Mouse (Mus musculus): ENCODE data around the gene H2afx. TPM values are rescaled to one million over a fixed set of nuclear protein-coding genes. Genes with fewer than 3 reads are reported as not detected.

H2afx gene
- total and polyA plus RNA-seq, 3 experiments, result 89.6 to 828 TPM; not detected in 1

DNA sequence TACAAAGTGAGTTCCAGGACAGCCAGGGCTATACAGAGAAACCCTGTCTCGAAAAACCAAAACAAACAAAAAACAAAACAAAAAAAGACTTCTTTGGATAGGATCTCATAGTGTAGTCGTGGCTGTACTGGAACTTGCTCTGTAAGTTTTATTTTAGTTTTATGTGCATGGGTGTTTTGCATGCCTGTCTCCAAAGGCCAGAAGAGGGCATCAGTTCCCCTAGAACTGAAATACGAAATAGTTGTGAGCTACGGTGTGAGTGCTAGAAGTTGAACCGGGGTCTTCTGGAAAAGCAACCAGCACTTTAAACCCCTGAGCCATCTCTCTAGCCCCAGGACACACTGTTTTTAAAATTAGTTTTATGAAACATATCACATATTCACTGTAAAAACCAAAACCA lies 4.1 kb downstream of the H2afx start:
- Histone ChIP-seq H3K79me2 (ENCODE audit: control insufficient read depth, insufficient read depth, low read length, poor library complexity) (peaks cover 49% of the 10 kb centered on the region), H3K9ac (ENCODE audit: control insufficient read depth, low read depth, low read length, poor library complexity, severe bottlenecking) (no peak overlapping the region), H3K36me3 (ENCODE audit: control insufficient read depth in 1 of 2, insufficient read depth in 2 of 2, low read length in 2 of 2) (peaks cover 0 to 27% of the 10 kb centered on the region in 2 experiments; a peak in 3 of 4 replicates), H3K4me1 (ENCODE audit: control insufficient read depth in 1 of 2, insufficient read depth in 2 of 2, low read length in 2 of 2) (peaks cover 8 to 23% of the 10 kb centered on the region in 2 experiments), H3K4me3 (ENCODE audit: control insufficient read depth in 1 of 2, insufficient read depth in 1 of 2, low read depth in 2 of 2, low read length in 2 of 2) (no peak overlapping the region), H3K9me3 (replicated peaks; ENCODE audit: insufficient read depth, low read length) (no peaks in the 10 kb centered on the region), H3K27ac (ENCODE audit: control insufficient read depth, low read depth, low read length) (no peak overlapping the region), H3K27me3 (ENCODE audit: control insufficient read depth in 1 of 2, insufficient read depth in 2 of 2, low read length in 2 of 2) (no peaks in the 10 kb centered on the region)
- DNase-seq (ENCODE audit: low read depth, low spot score), result peak; percentile 60
- no peak for TF ChIP-seq GATA1 (IDR thresholded peaks at IDR 0.05; ENCODE audit: low read depth, low read length)
- no peak for TF ChIP-seq TAL1 (IDR thresholded peaks at IDR 0.05; ENCODE audit: low read length)
- no peak for TF ChIP-seq ELF1 (IDR thresholded peaks at IDR 0.05; ENCODE audit: low read depth, low read length)
- TF ChIP-seq MYB (IDR thresholded peaks at IDR 0.05; ENCODE audit: low read depth, low read length), result no peak
- no peak for TF ChIP-seq NELFE (IDR thresholded peaks at IDR 0.05; ENCODE audit: low read depth, low read length)
- TF ChIP-seq MAZ (IDR thresholded peaks at IDR 0.05; ENCODE audit: low read depth, low read length), result no peak
- no peak for TF ChIP-seq UBTF (IDR thresholded peaks at IDR 0.05; ENCODE audit: borderline replicate concordance, insufficient read depth, low read depth, low read length)
- TF ChIP-seq HCFC1 (IDR thresholded peaks at IDR 0.05; ENCODE audit: low read depth, low read length), result no peak
- TF ChIP-seq CTCF (IDR thresholded peaks at IDR 0.05 in 2 of 3, conservative IDR thresholded peaks at IDR 0.05 in 1 of 3; ENCODE audit: control insufficient read depth in 1 of 3, insufficient read depth in 1 of 3, low read depth in 2 of 3, low read length in 3 of 3, poor library complexity in 1 of 3, severe bottlenecking in 1 of 3), result peak; percentile 19 to 52 (median 28); a peak in 3 of 6 replicates
- no peak for TF ChIP-seq GABPA (IDR thresholded peaks at IDR 0.05; ENCODE audit: low read depth, low read length)
- TF ChIP-seq TCF12 (IDR thresholded peaks at IDR 0.05; ENCODE audit: low read depth, low read length), result no peak
- TF ChIP-seq JUND (IDR thresholded peaks at IDR 0.05; ENCODE audit: low read depth, low read length), result no peak
- TF ChIP-seq POLR2AphosphoS2 (IDR thresholded peaks at IDR 0.05; ENCODE audit: low read length), result no peak
- no peak for TF ChIP-seq MAFK (IDR thresholded peaks at IDR 0.05; ENCODE audit: borderline replicate concordance, low read depth, low read length)
- TF ChIP-seq TBP (IDR thresholded peaks at IDR 0.05; ENCODE audit: low read depth, low read length), result no peak
- peak; percentile 54 for TF ChIP-seq SMC3 (IDR thresholded peaks at IDR 0.05; ENCODE audit: low read depth, low read length)
- peak; percentile 29; the same call in 1 of the 2 replicates for TF ChIP-seq SIN3A (IDR thresholded peaks at IDR 0.05; ENCODE audit: low read length)
- no peak for TF ChIP-seq KAT2A (conservative IDR thresholded peaks at IDR 0.05; ENCODE audit: low read depth, low read length)
- TF ChIP-seq NRF1 (IDR thresholded peaks at IDR 0.05; ENCODE audit: insufficient read depth, low read depth, low read length, poor library complexity, severe bottlenecking), result no peak

- no peak for DNase-seq (ENCODE audit: low read depth, low spot score)
- H3K4me3 ChIP-seq (ENCODE audit: control insufficient read depth in 1 of 2, insufficient read depth in 1 of 2, low read depth in 2 of 2, low read length in 2 of 2), result peak overlapping the region in 1 of 2 experiments; percentile 43; a peak in 3 of 4 replicates
- peaks cover 32% of the 10 kb centered on the region for H3K79me2 ChIP-seq (ENCODE audit: control insufficient read depth, insufficient read depth, low read length, poor library complexity)
- peaks cover 0 to 33% of the 10 kb centered on the region in 2 experiments; a peak in 2 of 4 replicates for H3K36me3 ChIP-seq (ENCODE audit: control insufficient read depth in 1 of 2, insufficient read depth in 2 of 2, low read length in 2 of 2)
- peak overlapping the region; percentile 83 for H3K27ac ChIP-seq (ENCODE audit: control insufficient read depth, low read depth, low read length)
- peaks cover 8 to 27% of the 10 kb centered on the region in 2 experiments for H3K4me1 ChIP-seq (ENCODE audit: control insufficient read depth in 1 of 2, insufficient read depth in 2 of 2, low read length in 2 of 2)
- H3K9ac ChIP-seq (ENCODE audit: control insufficient read depth, low read depth, low read length, poor library complexity, severe bottlenecking), result peak overlapping the region; percentile 63
- no peaks in the 10 kb centered on the region for H3K9me3 ChIP-seq (replicated peaks; ENCODE audit: insufficient read depth, low read length)
- no peaks in the 10 kb centered on the region for H3K27me3 ChIP-seq (ENCODE audit: control insufficient read depth in 1 of 2, insufficient read depth in 2 of 2, low read length in 2 of 2)
- TF ChIP-seq ZC3H11A (IDR thresholded peaks at IDR 0.05; ENCODE audit: low read depth, low read length), result no peak
- no peak for TF ChIP-seq POLR2AphosphoS5 (IDR thresholded peaks at IDR 0.05; ENCODE audit: borderline replicate concordance, low read depth, low read length)
- no peak for TF ChIP-seq SMC3 (IDR thresholded peaks at IDR 0.05; ENCODE audit: low read depth, low read length)
- no peak for TF ChIP-seq GABPA (IDR thresholded peaks at IDR 0.05; ENCODE audit: low read depth, low read length)
Observed at GRCm38 (mm10) chr9:44341487-44341886, 7.0 kb downstream of the H2afx start.

Measured in MEL (cell line).